In genomic region chr13:15863344-15863743, GRCm38 (mm10) we compare ENCODE assay signal across 21 mouse cellular contexts.
"Had no signal": no experiment of that assay in that cellular context is flagged by ENCODE, and none has a peak within 500 bp of the region (broad histone marks: within the 10 kb centered on the region; RNA-seq: fewer than 3 reads in every experiment).

No protein-coding gene starts in this region.

- DNase-seq: kidney, adult 18-20 months; kidney, postnatal 4 days; liver; lung, adult 18-20 months; retina, postnatal 1 day; right cerebral cortex, postnatal 25 days; spleen, adult 18-20 months; thymus, postnatal 14 days; thymus, postnatal 4 days had no signal

- H3K9ac ChIP-seq: limb, embryonic 13.5 days; liver, embryonic 12.5 days; liver, embryonic 15.5 days; midbrain, embryonic 12.5 days; neural tube, embryonic 12.5 days; neural tube, embryonic 15.5 days; stomach, embryonic 15.5 days had no signal

- H3K36me3 ChIP-seq: limb, embryonic 10.5 days; limb, embryonic 13.5 days; liver, embryonic 12.5 days; liver, embryonic 15.5 days; midbrain, embryonic 12.5 days; neural tube, embryonic 12.5 days; neural tube, embryonic 15.5 days; stomach, embryonic 15.5 days had no signal

- H3K4me1 ChIP-seq: liver, embryonic 12.5 days; liver, embryonic 15.5 days; midbrain, embryonic 12.5 days; neural tube, embryonic 15.5 days; stomach, embryonic 15.5 days had no signal

- H3K27me3 ChIP-seq: limb, embryonic 13.5 days; liver, embryonic 12.5 days; liver, embryonic 15.5 days; midbrain, embryonic 12.5 days; neural tube, embryonic 12.5 days; neural tube, embryonic 15.5 days; stomach, embryonic 15.5 days had no signal

- H3K4me2 ChIP-seq: limb, embryonic 13.5 days; liver, embryonic 12.5 days; liver, embryonic 15.5 days; midbrain, embryonic 12.5 days; neural tube, embryonic 12.5 days; neural tube, embryonic 15.5 days; stomach, embryonic 15.5 days had no signal

- H3K9me3 ChIP-seq: limb, embryonic 10.5 days; limb, embryonic 13.5 days; liver, embryonic 12.5 days; liver, embryonic 15.5 days; midbrain, embryonic 12.5 days; neural tube, embryonic 12.5 days; neural tube, embryonic 15.5 days; stomach, embryonic 15.5 days had no signal

- H3K4me3 ChIP-seq: limb, embryonic 10.5 days; limb, embryonic 13.5 days; liver, embryonic 12.5 days; liver, embryonic 15.5 days; midbrain, embryonic 12.5 days; neural tube, embryonic 12.5 days; neural tube, embryonic 15.5 days; stomach, embryonic 15.5 days had no signal

- ATAC-seq: intestine, embryonic 16.5 days; liver, embryonic 12.5 days; midbrain, embryonic 16.5 days had no signal

- H3K27ac ChIP-seq: kidney, postnatal 0 days; limb, embryonic 10.5 days; limb, embryonic 13.5 days; liver, embryonic 12.5 days; liver, embryonic 15.5 days; macrophage; midbrain, embryonic 12.5 days; neural tube, embryonic 12.5 days; neural tube, embryonic 15.5 days; stomach, embryonic 15.5 days had no signal
